Mouse (Mus musculus): ENCODE data around the gene Cyp4f17. TPM values are rescaled to one million over a fixed set of nuclear protein-coding genes. Genes with fewer than 3 reads are reported as not detected.
A peak's percentile ranks its signal among the peaks of the same experiment; 100 is the strongest.
"Not testable (repeated sequence)": the region's sequence is repeated elsewhere in the genome, so short reads cannot be mapped to it uniquely, and the experiment has no call there.

The Cyp4f17 gene
- total RNA-seq, 2 experiments from 2014 or later = 4.7 to 5.8 TPM

- DNase-seq = not testable (repeated sequence)
Measured at GRCm38 (mm10) chr17:32526341-32526740, 20.5 kb downstream of the Cyp4f17 start.

GRCm38 (mm10) chr17:32527748-32528147 is 21.9 kb downstream of the Cyp4f17 start:
- DNase-seq = no peak

- DNase-seq = peak; percentile 89 to 92
Measured at GRCm38 (mm10) chr17:32528408-32529337, 22.8 kb downstream of the Cyp4f17 start.

GRCm38 (mm10) chr17:32532356-32532755 is 26.5 kb downstream of the Cyp4f17 start:
- DNase-seq = not testable (repeated sequence)

GRCm38 (mm10) chr17:32534068-32534467 is 28.2 kb downstream of the Cyp4f17 start:
- peak in 1 of 2 experiments; percentile 32 for DNase-seq

GRCm38 (mm10) chr17:32536051-32536866 is 30.4 kb downstream of the Cyp4f17 start, which contains the start of gene Cyp4f16:
Gene Cyp4f16, plus strand, starts transcription at chr17:32536558.
- peak; percentile 96 to 99 for DNase-seq

- peak; percentile 33 for DNase-seq
Measured at GRCm38 (mm10) chr17:32536867-32537250, 31.0 kb downstream of the Cyp4f17 start.

- not testable (repeated sequence) for DNase-seq
Measured at GRCm38 (mm10) chr17:32544792-32545191, 38.9 kb downstream of the Cyp4f17 start.

GRCm38 (mm10) chr17:32550377-32550776 is 44.5 kb downstream of the Cyp4f17 start:
- not testable (repeated sequence) for DNase-seq

- peak; percentile 42 to 78 for DNase-seq
Measured at GRCm38 (mm10) chr17:32550900-32551770, 45.3 kb downstream of the Cyp4f17 start.

GRCm38 (mm10) chr17:32553016-32553415 is 47.2 kb downstream of the Cyp4f17 start:
- DNase-seq = not testable (repeated sequence)

- not testable (repeated sequence) for DNase-seq
Measured at GRCm38 (mm10) chr17:32554368-32554767, 48.5 kb downstream of the Cyp4f17 start.

GRCm38 (mm10) chr17:32563301-32563700 is 57.5 kb downstream of the Cyp4f17 start:
- DNase-seq = not testable (repeated sequence)

- not testable (repeated sequence) for DNase-seq
Measured at GRCm38 (mm10) chr17:32573286-32573685, 67.4 kb downstream of the Cyp4f17 start.

- no peak for DNase-seq
Measured at GRCm38 (mm10) chr17:32577496-32578186, 71.8 kb downstream of the Cyp4f17 start.

Other genes starting within 250 kb of the Cyp4f17 start
- gene Brd4, start 221.3 kb upstream of the Cyp4f17 start, total RNA-seq (2021) = 10 to 100 TPM; 43.6 to 55.5 TPM
- gene Akap8, start 184.8 kb upstream of the Cyp4f17 start, total RNA-seq (2021) = 10 to 100 TPM; 40.2 to 44.3 TPM
- 10 to 100 TPM; 39.1 to 44.6 TPM for gene Akap8l, start 155.4 kb upstream of the Cyp4f17 start, total RNA-seq (2021)
- gene Wiz, start 116.6 kb upstream of the Cyp4f17 start, total RNA-seq (2021) = 10 to 100 TPM; 15.0 to 19.0 TPM
- gene Rasal3, start 102.5 kb upstream of the Cyp4f17 start, total RNA-seq (2021) = 1 to 10 TPM in 1 of 2 experiments, under 1 TPM in 1; 0.97 to 4.4 TPM
- 1 to 10 TPM in 1 of 2 experiments, not detected in 1; 1.1 TPM for gene Pglyrp2, start 81.9 kb upstream of the Cyp4f17 start, total RNA-seq (2021)
- not detected for gene Cyp4f39, start 53.3 kb upstream of the Cyp4f17 start, total RNA-seq (2021)
- 1 to 10 TPM; 4.4 to 4.8 TPM for gene Cyp4f16, start 30.5 kb downstream of the Cyp4f17 start, total RNA-seq (2021)
- not detected for gene Cyp4f37, start 115.3 kb downstream of the Cyp4f17 start, total RNA-seq (2021)
- gene Cyp4f40, start 152.8 kb downstream of the Cyp4f17 start, total RNA-seq (2021) = not detected
- under 1 TPM in 1 of 2 experiments, not detected in 1; 0.31 TPM for gene Cyp4f15, start 179.6 kb downstream of the Cyp4f17 start, total RNA-seq (2021)

All from heart, adult 18-20 months (tissue).